Mouse (Mus musculus): Measurements from ENCODE around the gene Shank3. TPM values are rescaled to one million over a fixed set of nuclear protein-coding genes. Genes with fewer than 3 reads are reported as not detected.

The Shank3 gene
- total RNA-seq, 2 experiments from 2014 or later, result 0.61 TPM; not detected in 1

DNA sequence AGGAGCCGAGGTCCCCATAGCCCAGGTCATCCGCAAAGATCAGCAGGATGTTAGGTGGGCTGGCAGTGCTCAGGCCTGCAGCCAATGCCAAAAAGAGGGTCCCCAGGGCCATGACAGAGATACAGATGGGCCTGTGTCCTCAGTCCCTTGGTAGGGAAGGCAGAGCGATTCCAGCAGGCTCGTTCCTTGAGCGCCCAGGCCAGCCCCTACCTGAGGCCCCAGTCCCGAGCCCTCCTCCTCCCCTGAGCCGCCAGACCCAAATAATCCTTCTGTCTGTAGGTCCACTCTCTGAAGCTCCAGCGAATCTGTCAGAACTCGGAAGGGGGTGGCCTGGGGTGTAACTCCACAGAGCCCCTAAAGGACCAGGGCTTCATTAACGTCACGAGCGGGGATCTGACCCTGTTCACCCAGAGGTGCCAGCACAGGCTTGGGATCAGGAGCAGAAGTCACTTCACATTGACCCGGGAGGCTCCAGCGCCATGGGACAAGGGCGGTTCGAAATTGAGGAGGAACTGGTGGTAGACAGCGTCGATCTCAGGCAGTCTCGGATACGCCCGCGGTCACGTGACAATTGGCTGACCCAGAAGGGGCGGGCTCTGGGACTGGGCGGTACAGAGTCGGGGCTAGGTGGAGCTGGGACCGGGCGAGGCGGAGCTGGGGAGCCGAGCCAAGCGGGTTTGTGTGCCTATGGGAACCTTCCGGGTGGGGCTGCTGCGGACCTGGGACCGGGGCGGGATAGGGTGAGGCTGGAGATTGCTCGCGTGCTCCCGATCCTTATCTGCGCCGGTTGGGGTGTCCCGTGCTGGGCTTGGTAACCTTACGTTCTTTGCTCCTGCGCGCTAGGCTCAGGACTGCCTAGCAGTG, 23.6 kb upstream of the Shank3 start:
- ATAC-seq (replicated peaks; ENCODE audit: low FRiP score, poor library complexity, severe bottlenecking), result peak; percentile 97

GRCm38 (mm10) chr15:89476475-89476815, 23.0 kb upstream of the Shank3 start:
- no peak for ATAC-seq (replicated peaks; ENCODE audit: low FRiP score, poor library complexity, severe bottlenecking)

DNA sequence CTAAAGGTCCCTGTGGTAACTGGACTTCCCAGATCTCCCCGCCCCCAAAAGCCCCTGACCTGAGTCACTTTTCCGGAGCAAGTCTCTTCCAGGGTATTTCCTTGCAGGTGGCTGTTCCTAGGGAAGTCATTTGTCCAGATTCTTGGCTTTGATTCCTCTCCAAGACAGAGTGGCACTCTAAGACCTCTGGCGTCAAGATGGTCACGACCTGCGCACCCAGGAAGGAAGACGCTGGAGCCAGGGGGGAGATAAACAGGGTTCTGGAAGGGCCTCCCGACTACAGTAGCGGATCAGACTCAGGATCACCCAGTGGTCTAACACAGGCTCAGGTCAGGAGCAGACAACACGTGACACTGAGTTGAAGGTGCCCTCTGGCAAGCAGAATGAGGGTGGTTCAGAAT, 22.3 kb upstream of the Shank3 start, which contains the start of gene Arsa:
Arsa (minus strand) TSS at position 335 of the 401 bp plus-strand sequence.
- ATAC-seq (replicated peaks; ENCODE audit: low FRiP score, poor library complexity, severe bottlenecking), result no peak

DNA sequence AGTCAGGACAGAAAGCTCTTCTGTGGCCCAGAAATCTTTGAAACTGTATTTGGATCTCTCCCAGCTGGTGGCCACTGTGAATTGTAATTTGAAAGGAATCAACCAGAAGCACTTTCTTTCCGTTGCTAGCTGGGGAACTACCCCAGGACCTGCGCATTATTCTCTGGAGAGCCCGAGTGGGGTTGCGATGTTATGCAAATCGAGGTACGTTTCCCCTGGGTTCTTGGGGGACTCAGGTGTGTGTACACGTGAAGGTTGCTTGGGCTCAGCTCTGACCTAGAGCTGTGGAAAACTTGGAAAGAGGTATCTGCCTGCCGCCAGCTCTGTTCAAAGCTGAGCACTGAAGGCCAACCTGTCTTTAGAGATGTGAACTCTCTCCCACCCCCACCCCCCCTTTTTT, 21.6 kb upstream of the Shank3 start:
- ATAC-seq (replicated peaks; ENCODE audit: low FRiP score, poor library complexity, severe bottlenecking), result no peak

DNA sequence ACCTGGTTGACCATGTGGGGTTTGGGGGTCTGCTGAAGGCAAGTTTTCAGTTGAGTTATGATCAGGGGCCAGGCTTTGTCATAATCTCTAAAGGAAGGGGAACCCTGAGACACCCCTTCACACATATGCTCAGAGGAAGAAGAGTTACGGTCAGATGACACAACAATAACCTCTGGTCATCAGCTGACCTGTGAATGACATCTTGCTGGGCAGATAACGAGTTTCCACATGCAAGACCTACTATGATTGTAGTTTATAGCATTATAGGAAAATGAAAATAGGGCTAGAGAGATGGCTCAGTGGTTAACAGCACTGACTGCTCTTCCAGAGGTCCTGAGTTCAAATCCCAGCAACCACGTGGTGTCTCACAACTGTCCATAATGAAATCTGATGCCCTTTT, 20.8 kb upstream of the Shank3 start:
- ATAC-seq (replicated peaks; ENCODE audit: low FRiP score, poor library complexity, severe bottlenecking), result no peak

- ATAC-seq (replicated peaks; ENCODE audit: low FRiP score, poor library complexity, severe bottlenecking), result no peak
Measured at GRCm38 (mm10) chr15:89480584-89480983, 18.8 kb upstream of the Shank3 start.

DNA sequence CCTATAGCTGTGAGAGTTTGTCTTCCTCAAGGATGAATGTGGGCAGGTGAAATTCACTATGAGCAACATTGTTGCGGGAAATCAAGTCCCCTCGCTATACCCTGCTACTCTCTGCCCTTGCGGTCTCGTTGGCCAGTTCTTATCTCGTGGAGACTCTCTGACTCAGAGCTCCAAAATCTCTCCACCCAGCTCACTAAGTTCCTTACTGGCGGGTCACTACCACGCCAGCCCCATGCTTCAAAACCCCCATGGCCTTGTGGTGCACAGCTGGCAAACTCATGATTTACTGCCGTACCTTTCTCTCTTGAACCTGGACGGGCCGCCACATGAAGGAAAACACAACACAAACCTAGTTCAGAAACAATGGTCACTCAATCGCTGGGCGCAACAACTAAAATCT, 11.2 kb upstream of the Shank3 start:
- ATAC-seq (replicated peaks; ENCODE audit: low FRiP score, poor library complexity, severe bottlenecking), result no peak

- ATAC-seq (replicated peaks; ENCODE audit: low FRiP score, poor library complexity, severe bottlenecking), result no peak
Measured at GRCm38 (mm10) chr15:89488611-89489117, 10.8 kb upstream of the Shank3 start.

DNA sequence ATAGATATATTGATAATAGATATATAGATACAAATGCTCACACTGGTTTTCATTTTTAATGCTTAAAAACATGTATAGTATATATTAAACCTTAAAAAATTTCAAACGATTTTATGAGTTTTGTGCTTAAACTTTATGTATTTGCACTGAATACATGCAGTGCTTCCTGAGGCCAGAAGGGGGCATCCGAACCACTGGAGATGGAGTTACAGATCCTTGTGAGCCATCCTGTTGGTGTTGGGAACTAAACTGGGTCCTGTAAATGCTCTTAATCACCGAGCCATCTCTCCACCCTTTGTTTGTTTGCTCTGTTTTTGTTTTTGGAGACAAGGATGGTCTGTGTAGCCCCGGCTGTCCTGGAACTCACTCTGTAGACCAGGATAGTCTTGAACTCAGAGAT, 4.5 kb upstream of the Shank3 start:
- ATAC-seq (replicated peaks; ENCODE audit: low FRiP score, poor library complexity, severe bottlenecking), result 0 out of 2 replicates have a peak, but pooled peaks have one; percentile 44

GRCm38 (mm10) chr15:89496131-89496530, 3.3 kb upstream of the Shank3 start:
- ATAC-seq (replicated peaks; ENCODE audit: low FRiP score, poor library complexity, severe bottlenecking), result no peak

GRCm38 (mm10) chr15:89496841-89497240, 2.6 kb upstream of the Shank3 start:
- ATAC-seq (replicated peaks; ENCODE audit: low FRiP score, poor library complexity, severe bottlenecking), result no peak

- ATAC-seq (replicated peaks; ENCODE audit: low FRiP score, poor library complexity, severe bottlenecking), result no peak
Measured at GRCm38 (mm10) chr15:89497391-89498048, 1.9 kb upstream of the Shank3 start.

- ATAC-seq (replicated peaks; ENCODE audit: low FRiP score, poor library complexity, severe bottlenecking), result no peak
Measured at GRCm38 (mm10) chr15:89498049-89498960, 1.1 kb upstream of the Shank3 start.

DNA sequence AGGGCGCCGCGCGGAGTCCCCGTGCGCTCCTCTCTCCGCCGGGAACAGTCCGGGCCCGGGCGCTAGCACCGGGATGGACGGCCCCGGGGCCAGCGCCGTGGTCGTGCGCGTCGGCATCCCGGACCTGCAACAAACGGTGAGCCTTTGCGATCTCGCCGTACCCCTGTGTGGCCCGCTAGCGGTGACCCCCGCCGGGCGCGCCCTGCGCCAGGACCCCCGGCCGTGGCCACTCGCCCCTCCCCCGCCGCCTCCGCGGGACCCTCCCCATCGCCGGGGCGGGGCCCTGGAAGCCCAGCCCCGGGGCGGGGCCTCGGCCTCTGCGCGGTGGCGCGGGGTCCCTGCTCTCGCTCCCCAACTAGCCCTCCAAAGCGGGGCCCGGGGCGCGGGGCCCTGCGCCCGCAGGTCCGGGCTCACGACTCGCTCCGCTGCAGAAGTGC, 379 bp downstream of the Shank3 start:
- no peak for ATAC-seq (replicated peaks; ENCODE audit: low FRiP score, poor library complexity, severe bottlenecking)

DNA sequence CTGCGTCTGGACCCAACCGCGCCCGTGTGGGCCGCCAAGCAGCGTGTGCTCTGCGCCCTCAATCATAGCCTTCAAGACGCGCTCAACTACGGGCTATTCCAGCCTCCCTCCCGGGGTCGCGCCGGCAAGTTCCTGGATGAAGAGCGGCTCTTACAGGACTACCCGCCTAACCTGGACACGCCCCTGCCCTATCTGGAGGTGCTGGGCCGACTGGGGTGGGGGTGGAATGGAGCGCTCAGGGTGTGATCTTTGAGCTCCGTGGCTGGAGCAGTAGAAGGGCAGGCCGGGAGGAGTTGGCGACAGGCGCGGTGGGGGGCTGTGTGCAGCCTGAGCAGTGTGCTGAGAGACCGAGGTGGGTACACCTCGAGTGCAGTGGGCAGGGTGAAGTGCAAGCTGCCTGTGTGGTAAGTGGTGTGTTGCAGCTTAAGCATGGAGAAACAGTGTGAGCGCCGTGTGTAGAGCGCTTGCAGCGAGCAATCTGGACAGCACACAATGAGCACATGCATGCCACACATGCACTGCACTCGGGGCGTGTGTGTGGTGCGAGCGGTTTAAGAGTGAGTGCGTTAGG, 883 bp downstream of the Shank3 start:
- peak; percentile 32; the same call in 1 of the 2 replicates for ATAC-seq (replicated peaks; ENCODE audit: low FRiP score, poor library complexity, severe bottlenecking)

DNA sequence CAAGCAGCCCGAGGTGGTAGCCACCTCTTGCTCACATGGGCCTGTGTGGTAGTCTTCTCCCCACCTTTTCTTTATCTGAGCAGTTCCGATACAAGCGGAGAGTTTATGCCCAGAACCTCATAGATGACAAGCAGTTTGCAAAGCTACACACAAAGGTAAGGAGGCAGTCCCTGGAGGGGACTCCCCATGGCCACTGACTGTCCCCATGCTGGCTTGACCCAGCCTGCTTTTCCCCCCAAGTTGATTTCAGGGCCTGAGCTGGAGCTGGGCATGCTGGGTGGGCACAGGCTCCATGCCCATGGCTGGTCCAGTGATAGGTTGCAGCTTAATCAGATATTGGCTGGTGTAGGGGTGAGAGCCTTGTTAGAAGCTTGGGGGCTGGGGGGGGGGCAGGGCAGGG, 1.9 kb downstream of the Shank3 start:
- ATAC-seq (replicated peaks; ENCODE audit: low FRiP score, poor library complexity, severe bottlenecking), result no peak

DNA sequence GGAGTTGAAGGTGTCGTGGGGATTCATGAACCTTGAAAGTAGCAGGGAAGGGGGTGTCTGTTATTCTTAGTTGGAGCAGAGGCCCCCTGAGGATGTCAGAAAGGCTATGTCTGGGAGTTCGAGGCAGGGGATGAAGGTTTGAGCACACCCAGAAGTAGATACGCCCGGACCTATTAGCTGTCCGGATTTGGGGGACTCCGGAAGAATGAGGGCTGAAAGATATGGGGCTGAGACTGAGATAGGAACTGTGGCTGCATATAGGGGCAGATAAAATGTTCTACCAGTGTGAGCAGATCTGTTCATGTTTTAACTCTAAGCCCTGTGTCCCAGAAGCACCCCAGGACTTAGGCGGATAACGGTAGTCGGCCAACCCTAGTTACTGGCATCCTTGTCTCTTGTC, 5.4 kb downstream of the Shank3 start:
- no peak for ATAC-seq (replicated peaks; ENCODE audit: low FRiP score, poor library complexity, severe bottlenecking)

- no peak for ATAC-seq (replicated peaks; ENCODE audit: low FRiP score, poor library complexity, severe bottlenecking)
Measured at GRCm38 (mm10) chr15:89507751-89508150, 8.3 kb downstream of the Shank3 start.

DNA sequence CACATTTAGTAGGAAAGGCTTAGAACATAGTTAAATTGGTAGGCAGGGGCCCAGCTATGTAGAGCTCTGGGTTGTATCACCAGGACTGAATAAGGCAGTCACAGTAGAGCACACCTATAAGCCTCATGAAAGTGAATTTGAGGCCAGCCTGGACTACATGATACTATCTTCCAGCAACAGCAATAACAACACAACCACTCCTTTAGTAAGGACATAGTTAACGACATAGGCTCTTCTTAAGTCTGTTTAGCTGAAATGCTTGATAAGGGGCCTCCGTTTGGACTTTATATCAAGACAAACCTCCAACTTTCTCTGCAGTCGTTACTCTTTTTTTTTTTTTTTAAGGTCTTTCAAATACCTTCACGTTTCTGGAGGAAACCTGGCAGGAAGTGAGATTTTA, 13.3 kb downstream of the Shank3 start:
- ATAC-seq (replicated peaks; ENCODE audit: low FRiP score, poor library complexity, severe bottlenecking), result 0 out of 2 replicates have a peak, but pooled peaks have one; percentile 19

DNA sequence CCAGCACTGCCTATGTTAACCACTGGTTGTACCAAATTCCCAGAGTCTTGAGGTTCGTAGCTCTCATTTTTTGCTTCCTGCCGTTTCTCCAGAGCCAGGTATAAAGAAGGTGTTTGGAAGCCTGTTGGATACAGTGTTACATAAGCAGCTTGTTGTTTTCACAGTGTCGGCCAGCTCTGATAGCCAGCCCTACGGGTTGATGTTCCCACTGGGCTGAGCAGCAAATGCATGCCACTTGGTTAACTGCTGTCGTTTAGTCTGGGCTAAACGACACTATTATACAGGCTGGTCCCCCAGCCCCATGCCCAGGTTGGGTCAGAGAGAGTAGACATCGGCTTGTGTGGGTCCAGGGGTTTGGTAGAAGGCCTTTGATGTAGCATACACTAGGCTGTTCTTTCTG, 22.5 kb downstream of the Shank3 start:
- ATAC-seq (replicated peaks; ENCODE audit: low FRiP score, poor library complexity, severe bottlenecking), result no peak

Data from erythroid progenitor cell, adult 5-6 weeks (primary cell).